Comparison of ENCODE assay signal across 8 mouse cellular contexts in genomic region chr19:3687676-3688171, GRCm38 (mm10). TPM values are rescaled to one million over a fixed set of nuclear protein-coding genes. Genes with fewer than 3 reads are reported as not detected.
DNase-seq lines count a peak whose midpoint lies in the region; ATAC-seq lines count a peak whose summit lies in the region.
"Had no signal": no experiment of that assay in that cellular context is flagged by ENCODE, and none has a peak within 500 bp of the region (broad histone marks: within the 10 kb centered on the region; RNA-seq: fewer than 3 reads in every experiment).

No protein-coding gene starts in this region.

- no peaks in the 10 kb centered on the region for H3K36me3 ChIP-seq in neural tube, embryonic 15.5 days
- no peaks in the 10 kb centered on the region for H3K36me3 ChIP-seq in embryonic facial prominence, embryonic 15.5 days
- H3K36me3 ChIP-seq in kidney, embryonic 16.5 days (ENCODE audit: insufficient read depth, low read length) = no peaks in the 10 kb centered on the region
- H3K36me3 ChIP-seq: neural tube, embryonic 12.5 days had no signal

- no peak for ATAC-seq in neural tube, embryonic 15.5 days (ENCODE audit: low FRiP score)
- no peak for ATAC-seq in embryonic facial prominence, embryonic 15.5 days (ENCODE audit: insufficient number of reproducible peaks, low FRiP score, low TSS enrichment, low read depth)
- no peak for ATAC-seq in kidney, embryonic 16.5 days (ENCODE audit: low FRiP score, low TSS enrichment)
- peak; percentile 71 for ATAC-seq in megakaryocyte progenitor cell, adult 5-6 weeks (replicated peaks; ENCODE audit: poor library complexity)

- WGBS in neural tube, embryonic 15.5 days = 26% methylated on average over 5 of the region's 5 CpGs
- WGBS in embryonic facial prominence, embryonic 15.5 days = 46% methylated on average over 5 of the region's 5 CpGs
- 26% methylated on average over 5 of the region's 5 CpGs for WGBS in kidney, embryonic 16.5 days

- H3K9ac ChIP-seq in neural tube, embryonic 15.5 days (replicated peaks) = no peak overlapping the region
- no peak overlapping the region for H3K9ac ChIP-seq in embryonic facial prominence, embryonic 15.5 days
- H3K9ac ChIP-seq in kidney, embryonic 16.5 days (replicated peaks; ENCODE audit: low read length) = no peak overlapping the region
- H3K9ac ChIP-seq: neural tube, embryonic 12.5 days had no signal

- H3K4me1 ChIP-seq in neural tube, embryonic 15.5 days = peaks cover 26% of the 10 kb centered on the region
- H3K4me1 ChIP-seq in embryonic facial prominence, embryonic 15.5 days = peaks cover 46% of the 10 kb centered on the region
- H3K4me1 ChIP-seq in kidney, embryonic 16.5 days (ENCODE audit: insufficient read depth, low read length) = peaks cover 43% of the 10 kb centered on the region

- no peak overlapping the region for H3K4me3 ChIP-seq in neural tube, embryonic 15.5 days (replicated peaks)
- H3K4me3 ChIP-seq in embryonic facial prominence, embryonic 15.5 days (replicated peaks) = no peak overlapping the region
- H3K4me3 ChIP-seq in kidney, embryonic 16.5 days (ENCODE audit: low read length) = no peak overlapping the region
- H3K4me3 ChIP-seq: neural tube, embryonic 12.5 days had no signal

- H3K4me2 ChIP-seq in neural tube, embryonic 15.5 days = no peak overlapping the region
- H3K4me2 ChIP-seq in embryonic facial prominence, embryonic 15.5 days (replicated peaks) = no peak overlapping the region
- no peak overlapping the region for H3K4me2 ChIP-seq in kidney, embryonic 16.5 days (replicated peaks; ENCODE audit: low read depth, low read length)

- no peaks in the 10 kb centered on the region for H3K9me3 ChIP-seq in neural tube, embryonic 15.5 days (replicated peaks)
- H3K9me3 ChIP-seq in embryonic facial prominence, embryonic 15.5 days (replicated peaks) = no peaks in the 10 kb centered on the region
- no peaks in the 10 kb centered on the region for H3K9me3 ChIP-seq in kidney, embryonic 16.5 days (ENCODE audit: low read length)
- H3K9me3 ChIP-seq: neural tube, embryonic 12.5 days had no signal

- peak; percentile 27 for DNase-seq in neural tube, embryonic 10.5 days (ENCODE audit: extremely low spot score, low spot score)
- no peak for DNase-seq in gastrocnemius, postnatal 25 days
- DNase-seq in urinary bladder, adult 2 months (ENCODE audit: low spot score) = no peak

- H3K27me3 ChIP-seq in neural tube, embryonic 15.5 days (replicated peaks) = peaks cover 22% of the 10 kb centered on the region
- no peaks in the 10 kb centered on the region for H3K27me3 ChIP-seq in embryonic facial prominence, embryonic 15.5 days
- H3K27me3 ChIP-seq in kidney, embryonic 16.5 days (ENCODE audit: insufficient read depth, low read length) = no peaks in the 10 kb centered on the region

- no peak overlapping the region for H3K27ac ChIP-seq in neural tube, embryonic 15.5 days (replicated peaks)
- 0 out of 2 replicates have a peak overlapping the region, but pooled peaks have one; percentile 91 for H3K27ac ChIP-seq in embryonic facial prominence, embryonic 15.5 days (replicated peaks)
- H3K27ac ChIP-seq in kidney, embryonic 16.5 days (ENCODE audit: low read length) = peak overlapping the region; percentile 9; the same call in 1 of the 2 replicates
- H3K27ac ChIP-seq: neural tube, embryonic 12.5 days had no signal

RNA-seq across cellular contexts. Expression of gene Lrp5, which starts 1.4 kb away (rescaled TPM):
- 1.2 and 2.1 TPM in 2 replicates for polyA plus RNA-seq in neural tube, embryonic 15.5 days (2015; fragmentation: Nextera tagmentation; extraction: Ambion mirVana)
- polyA plus RNA-seq in embryonic facial prominence, embryonic 15.5 days (2015; fragmentation: Nextera tagmentation; extraction: Ambion mirVana) = 7.7 and 8.6 TPM in 2 replicates
- polyA plus RNA-seq in kidney, embryonic 16.5 days (2015; fragmentation: Nextera tagmentation; extraction: Ambion mirVana) = 7.0 TPM in 2 replicates
- 20.3 and 22.4 TPM in 2 replicates for total RNA-seq in megakaryocyte progenitor cell, adult 5-6 weeks (2015)
- 17.3 and 20.4 TPM in 2 replicates for total RNA-seq in megakaryocyte progenitor cell, adult 5-6 weeks (2017)
- total RNA-seq in gastrocnemius, postnatal 25 days (2021) = 10 to 100 TPM; 24.6 to 28.2 TPM
- polyA plus RNA-seq in urinary bladder, adult 2 months (2012; rRNA removed) = 7.3 and 18.1 TPM in 2 replicates

RNA-seq across cellular contexts. Expression of gene 1810055G02Rik, which starts 20.4 kb away (rescaled TPM):
- 35.1 and 36.5 TPM in 2 replicates for polyA plus RNA-seq in neural tube, embryonic 15.5 days (2015; fragmentation: Nextera tagmentation; extraction: Ambion mirVana)
- polyA plus RNA-seq in embryonic facial prominence, embryonic 15.5 days (2015; fragmentation: Nextera tagmentation; extraction: Ambion mirVana) = 54.4 and 55.9 TPM in 2 replicates
- polyA plus RNA-seq in kidney, embryonic 16.5 days (2015; fragmentation: Nextera tagmentation; extraction: Ambion mirVana) = 46.1 and 46.4 TPM in 2 replicates
- 12.5 and 12.8 TPM in 2 replicates for total RNA-seq in megakaryocyte progenitor cell, adult 5-6 weeks (2015)
- 6.0 and 7.1 TPM in 2 replicates for total RNA-seq in megakaryocyte progenitor cell, adult 5-6 weeks (2017)
- total RNA-seq in gastrocnemius, postnatal 25 days (2021) = 10 to 100 TPM; 10.8 to 12.6 TPM
- polyA plus RNA-seq in urinary bladder, adult 2 months (2012; rRNA removed) = 41.8 and 42.9 TPM in 2 replicates
